Mouse (Mus musculus): ENCODE data around the gene Pdap1. TPM values are rescaled to one million over a fixed set of nuclear protein-coding genes. Genes with fewer than 3 reads are reported as not detected.
"Not testable (repeated sequence)": the region's sequence is repeated elsewhere in the genome, so short reads cannot be mapped to it uniquely, and the experiment has no call there.

Pdap1 gene
- total and polyA plus RNA-seq, 3 experiments, result 104 to 301 TPM; not detected in 1

- not testable (repeated sequence) for H3K4me3 ChIP-seq (ENCODE audit: control insufficient read depth in 1 of 2, insufficient read depth in 1 of 2, low read depth in 2 of 2, low read length in 2 of 2); H3K27ac ChIP-seq (ENCODE audit: control insufficient read depth, low read depth, low read length); DNase-seq (ENCODE audit: low read depth, low spot score); H3K9ac ChIP-seq (ENCODE audit: control insufficient read depth, low read depth, low read length, poor library complexity, severe bottlenecking); H3K4me1 ChIP-seq (ENCODE audit: control insufficient read depth in 1 of 2, insufficient read depth in 2 of 2, low read length in 2 of 2); H3K9me3 ChIP-seq (replicated peaks; ENCODE audit: insufficient read depth, low read length); H3K27me3 ChIP-seq (ENCODE audit: control insufficient read depth in 1 of 2, insufficient read depth in 2 of 2, low read length in 2 of 2)
- TF ChIP-seq POLR2A (IDR thresholded peaks at IDR 0.05; ENCODE audit: control insufficient read depth in 1 of 2, insufficient read depth in 1 of 2, low read depth in 1 of 2, low read length in 2 of 2, poor library complexity in 1 of 2), result 0 out of 4 replicates have a peak, but pooled peaks of 1 of the 2 experiments have one; percentile 36
- TF ChIP-seq CTCF (IDR thresholded peaks at IDR 0.05 in 2 of 3, conservative IDR thresholded peaks at IDR 0.05 in 1 of 3; ENCODE audit: control insufficient read depth in 1 of 3, insufficient read depth in 1 of 3, low read depth in 2 of 3, low read length in 3 of 3, poor library complexity in 1 of 3, severe bottlenecking in 1 of 3), result peak in 2 of 3 experiments; percentile 5 to 57; a peak in 2 of 6 replicates
- TF ChIP-seq RAD21 (IDR thresholded peaks at IDR 0.05; ENCODE audit: low read depth, low read length), result peak; percentile 3
- Histone ChIP-seq H3K36me3 (ENCODE audit: control insufficient read depth in 1 of 2, insufficient read depth in 2 of 2, low read length in 2 of 2) (peaks cover 5 to 19% of the 10 kb centered on the region in 2 experiments), H3K79me2 (ENCODE audit: control insufficient read depth, insufficient read depth, low read length, poor library complexity) (peaks cover 19% of the 10 kb centered on the region)
Observed at GRCm38 (mm10) chr5:145133275-145133674, 6.8 kb downstream of the Pdap1 start.

GRCm38 (mm10) chr5:145130995-145131394 lies 9.0 kb downstream of the Pdap1 start:
- H3K27me3 ChIP-seq (ENCODE audit: control insufficient read depth in 1 of 2, insufficient read depth in 2 of 2, low read length in 2 of 2), result no peaks in the 10 kb centered on the region

GRCm38 (mm10) chr5:145130191-145130590 lies 9.8 kb downstream of the Pdap1 start:
- DNase-seq (ENCODE audit: low read depth, low spot score), result no peak
- TF ChIP-seq E2F4 (IDR thresholded peaks at IDR 0.05; ENCODE audit: borderline replicate concordance, low read depth, low read length) (no peak), ZMIZ1 (IDR thresholded peaks at IDR 0.05; ENCODE audit: low read depth, low read length) (no peak), CTCF (IDR thresholded peaks at IDR 0.05 in 2 of 3, conservative IDR thresholded peaks at IDR 0.05 in 1 of 3; ENCODE audit: control insufficient read depth in 1 of 3, insufficient read depth in 1 of 3, low read depth in 2 of 3, low read length in 3 of 3, poor library complexity in 1 of 3, severe bottlenecking in 1 of 3) (no peak), UBTF (IDR thresholded peaks at IDR 0.05; ENCODE audit: borderline replicate concordance, insufficient read depth, low read depth, low read length) (no peak)
- Histone ChIP-seq H3K36me3 (ENCODE audit: control insufficient read depth in 1 of 2, insufficient read depth in 2 of 2, low read length in 2 of 2) (peaks cover 0 to 22% of the 10 kb centered on the region in 2 experiments; a peak in 2 of 4 replicates), H3K27me3 (ENCODE audit: control insufficient read depth in 1 of 2, insufficient read depth in 2 of 2, low read length in 2 of 2) (no peaks in the 10 kb centered on the region), H3K9ac (ENCODE audit: control insufficient read depth, low read depth, low read length, poor library complexity, severe bottlenecking) (no peak overlapping the region), H3K4me3 (ENCODE audit: control insufficient read depth in 1 of 2, insufficient read depth in 1 of 2, low read depth in 2 of 2, low read length in 2 of 2) (no peak overlapping the region), H3K79me2 (ENCODE audit: control insufficient read depth, insufficient read depth, low read length, poor library complexity) (no peaks in the 10 kb centered on the region), H3K9me3 (replicated peaks; ENCODE audit: insufficient read depth, low read length) (no peaks in the 10 kb centered on the region), H3K27ac (ENCODE audit: control insufficient read depth, low read depth, low read length) (no peak overlapping the region), H3K4me1 (ENCODE audit: control insufficient read depth in 1 of 2, insufficient read depth in 2 of 2, low read length in 2 of 2) (no peaks in the 10 kb centered on the region)

More at GRCm38 (mm10) chr5:145130995-145131394, 9.0 kb downstream of the Pdap1 start:
- Histone ChIP-seq H3K4me3 (ENCODE audit: control insufficient read depth in 1 of 2, insufficient read depth in 1 of 2, low read depth in 2 of 2, low read length in 2 of 2) (no peak overlapping the region), H3K27ac (ENCODE audit: control insufficient read depth, low read depth, low read length) (no peak overlapping the region), H3K4me1 (ENCODE audit: control insufficient read depth in 1 of 2, insufficient read depth in 2 of 2, low read length in 2 of 2) (no peaks in the 10 kb centered on the region), H3K9ac (ENCODE audit: control insufficient read depth, low read depth, low read length, poor library complexity, severe bottlenecking) (no peak overlapping the region), H3K79me2 (ENCODE audit: control insufficient read depth, insufficient read depth, low read length, poor library complexity) (no peaks in the 10 kb centered on the region), H3K9me3 (replicated peaks; ENCODE audit: insufficient read depth, low read length) (no peaks in the 10 kb centered on the region), H3K36me3 (ENCODE audit: control insufficient read depth in 1 of 2, insufficient read depth in 2 of 2, low read length in 2 of 2) (peaks cover 0 to 21% of the 10 kb centered on the region in 2 experiments; a peak in 2 of 4 replicates)
- TF ChIP-seq ZKSCAN1 (IDR thresholded peaks at IDR 0.05; ENCODE audit: low read depth, low read length) (no peak), CTCF (IDR thresholded peaks at IDR 0.05 in 2 of 3, conservative IDR thresholded peaks at IDR 0.05 in 1 of 3; ENCODE audit: control insufficient read depth in 1 of 3, insufficient read depth in 1 of 3, low read depth in 2 of 3, low read length in 3 of 3, poor library complexity in 1 of 3, severe bottlenecking in 1 of 3) (no peak), POLR2A (IDR thresholded peaks at IDR 0.05; ENCODE audit: control insufficient read depth in 1 of 2, insufficient read depth in 1 of 2, low read depth in 1 of 2, low read length in 2 of 2, poor library complexity in 1 of 2) (peak in 1 of 2 experiments; percentile 0; a peak in 1 of 4 replicates), KAT2A (conservative IDR thresholded peaks at IDR 0.05; ENCODE audit: low read depth, low read length) (no peak), RAD21 (IDR thresholded peaks at IDR 0.05; ENCODE audit: low read depth, low read length) (no peak), SIN3A (IDR thresholded peaks at IDR 0.05; ENCODE audit: low read length) (no peak)
- DNase-seq (ENCODE audit: low read depth, low spot score), result no peak

GRCm38 (mm10) chr5:145129773-145130172 lies 10.3 kb downstream of the Pdap1 start:
- not testable (repeated sequence) for H3K4me3 ChIP-seq (ENCODE audit: control insufficient read depth in 1 of 2, insufficient read depth in 1 of 2, low read depth in 2 of 2, low read length in 2 of 2); H3K79me2 ChIP-seq (ENCODE audit: control insufficient read depth, insufficient read depth, low read length, poor library complexity); H3K9me3 ChIP-seq (replicated peaks; ENCODE audit: insufficient read depth, low read length); DNase-seq (ENCODE audit: low read depth, low spot score); H3K27me3 ChIP-seq (ENCODE audit: control insufficient read depth in 1 of 2, insufficient read depth in 2 of 2, low read length in 2 of 2); H3K4me1 ChIP-seq (ENCODE audit: control insufficient read depth in 1 of 2, insufficient read depth in 2 of 2, low read length in 2 of 2); H3K27ac ChIP-seq (ENCODE audit: control insufficient read depth, low read depth, low read length); H3K9ac ChIP-seq (ENCODE audit: control insufficient read depth, low read depth, low read length, poor library complexity, severe bottlenecking)
- H3K36me3 ChIP-seq (ENCODE audit: control insufficient read depth in 1 of 2, insufficient read depth in 2 of 2, low read length in 2 of 2), result peaks cover 0 to 18% of the 10 kb centered on the region in 2 experiments; a peak in 2 of 4 replicates

Measured in MEL (cell line).